ENCODE assay signal across 21 mouse cellular contexts in genomic region chr10:117729139-117729814, GRCm38 (mm10). TPM values are rescaled to one million over a fixed set of nuclear protein-coding genes. Genes with fewer than 3 reads are reported as not detected.
A peak's percentile ranks its signal among the peaks of the same experiment; 100 is the strongest.
DNase-seq lines count a peak whose midpoint lies in the region; ATAC-seq and TF ChIP-seq lines count a peak whose summit lies in the region.
"Had no signal": no experiment of that assay in that cellular context is flagged by ENCODE, and none has a peak within 500 bp of the region (broad histone marks: within the 10 kb centered on the region; RNA-seq: fewer than 3 reads in every experiment).

No protein-coding gene starts in this region.

- no peak overlapping the region for H3K4me2 ChIP-seq in hindbrain, postnatal 0 days (ENCODE audit: low read depth, low read length)
- no peak overlapping the region for H3K4me2 ChIP-seq in lung, embryonic 14.5 days
- H3K4me2 ChIP-seq: embryonic facial prominence, embryonic 13.5 days; hindbrain, embryonic 13.5 days; limb, embryonic 13.5 days; midbrain, embryonic 15.5 days; stomach, embryonic 15.5 days had no signal

- no peak for TF ChIP-seq CTCF in hindbrain, postnatal 0 days (IDR thresholded peaks at IDR 0.05; ENCODE audit: low read depth)
- no peak for TF ChIP-seq CTCF in lung, embryonic 14.5 days (IDR thresholded peaks at IDR 0.05; ENCODE audit: low read depth)
- no peak for TF ChIP-seq CTCF in heart, adult 2 months (IDR thresholded peaks at IDR 0.05)

- peak; percentile 43; the same call in 1 of the 2 replicates for ATAC-seq in hindbrain, postnatal 0 days
- peak; percentile 84 for ATAC-seq in lung, embryonic 14.5 days (ENCODE audit: insufficient read depth)
- ATAC-seq in frontal cortex, adult (ENCODE audit: low TSS enrichment): no peak
- ATAC-seq: midbrain, embryonic 15.5 days had no signal

- 74% methylated on average over 11 of the region's 11 CpGs for WGBS in hindbrain, postnatal 0 days
- 79% methylated on average over 11 of the region's 11 CpGs for WGBS in hindbrain, embryonic 10.5 days
- 36% methylated on average over 11 of the region's 11 CpGs for WGBS in lung, embryonic 14.5 days
- WGBS in heart, adult 2 months: 70% methylated on average over 11 of the region's 11 CpGs

- TF ChIP-seq POLR2A in heart, adult 2 months (IDR thresholded peaks at IDR 0.05; ENCODE audit: insufficient read depth, low read depth, low read length): no peak

- no peaks in the 10 kb centered on the region for H3K4me1 ChIP-seq in hindbrain, postnatal 0 days (ENCODE audit: insufficient read depth, low read length)
- H3K4me1 ChIP-seq in hindbrain, embryonic 10.5 days (replicated peaks): 0 out of 2 replicates have a peak, but pooled peaks cover 2% of the 10 kb centered on the region
- no peaks in the 10 kb centered on the region; the same call in 1 of the 2 replicates for H3K4me1 ChIP-seq in lung, embryonic 14.5 days (ENCODE audit: insufficient read depth)
- H3K4me1 ChIP-seq in heart, adult 2 months (ENCODE audit: control insufficient read depth, insufficient read depth, low read length): no peaks in the 10 kb centered on the region
- H3K4me1 ChIP-seq: embryonic facial prominence, embryonic 13.5 days; hindbrain, embryonic 13.5 days; limb, embryonic 13.5 days; midbrain, embryonic 15.5 days; stomach, embryonic 15.5 days had no signal

- no peaks in the 10 kb centered on the region for H3K36me3 ChIP-seq in hindbrain, postnatal 0 days (ENCODE audit: insufficient read depth, low read length)
- H3K36me3 ChIP-seq in hindbrain, embryonic 10.5 days: no peaks in the 10 kb centered on the region
- no peaks in the 10 kb centered on the region for H3K36me3 ChIP-seq in lung, embryonic 14.5 days (ENCODE audit: insufficient read depth)
- H3K36me3 ChIP-seq in heart, adult 2 months (ENCODE audit: control insufficient read depth, insufficient read depth, low read length): no peaks in the 10 kb centered on the region
- H3K36me3 ChIP-seq: heart, embryonic 10.5 days; midbrain, embryonic 15.5 days; stomach, embryonic 15.5 days had no signal

- no peaks in the 10 kb centered on the region for H3K27me3 ChIP-seq in hindbrain, postnatal 0 days (ENCODE audit: insufficient read depth, low read length)
- no peaks in the 10 kb centered on the region for H3K27me3 ChIP-seq in hindbrain, embryonic 10.5 days (ENCODE audit: insufficient read depth, poor library complexity, severe bottlenecking)
- H3K27me3 ChIP-seq in lung, embryonic 14.5 days (ENCODE audit: insufficient read depth, low read length): no peaks in the 10 kb centered on the region
- no peaks in the 10 kb centered on the region for H3K27me3 ChIP-seq in heart, adult 2 months (ENCODE audit: control insufficient read depth, insufficient read depth, low read length)
- H3K27me3 ChIP-seq: CH12.LX; embryonic facial prominence, embryonic 13.5 days; hindbrain, embryonic 13.5 days; limb, embryonic 13.5 days; midbrain, embryonic 15.5 days; stomach, embryonic 15.5 days had no signal

- intact Hi-C loops in heart, adult 2 months (cut with DNase I): no loop called here

- no peak for DNase-seq in hindbrain, postnatal 0 days (ENCODE audit: low spot score)
- no peak for DNase-seq in hindbrain, embryonic 10.5 days (ENCODE audit: low spot score)
- peak; percentile 46 for DNase-seq in ZHBTc4 (ENCODE audit: low read depth, low spot score)
- peak; percentile 57 for DNase-seq in lung, embryonic 14.5 days
- peak; percentile 61 to 83 for DNase-seq in lung, postnatal 4 days
- no peak for DNase-seq in right cerebral cortex, adult 18-20 months
- no peak for DNase-seq in heart, adult 2 months
- DNase-seq: cerebellum, adult 8-10 months; gastrocnemius, postnatal 25 days; heart, postnatal 10 days; kidney, adult 2 months; kidney, postnatal 14 days; retina, postnatal 1 day had no signal

- no peak overlapping the region for H3K9ac ChIP-seq in hindbrain, postnatal 0 days (replicated peaks; ENCODE audit: low read length)
- no peak overlapping the region for H3K9ac ChIP-seq in lung, embryonic 14.5 days
- no peak overlapping the region for H3K9ac ChIP-seq in heart, adult 2 months (ENCODE audit: low read depth, low read length)
- H3K9ac ChIP-seq: embryonic facial prominence, embryonic 13.5 days; hindbrain, embryonic 13.5 days; limb, embryonic 13.5 days; midbrain, embryonic 15.5 days; stomach, embryonic 15.5 days had no signal

- H3K27ac ChIP-seq in hindbrain, postnatal 0 days: no peak overlapping the region
- no peak overlapping the region for H3K27ac ChIP-seq in hindbrain, embryonic 10.5 days
- peak overlapping the region; percentile 88 for H3K27ac ChIP-seq in lung, embryonic 14.5 days (ENCODE audit: low read depth)
- no peak overlapping the region for H3K27ac ChIP-seq in heart, adult 2 months
- H3K27ac ChIP-seq: embryonic facial prominence, embryonic 13.5 days; heart, embryonic 10.5 days; hindbrain, embryonic 13.5 days; limb, embryonic 13.5 days; midbrain, embryonic 15.5 days; stomach, embryonic 15.5 days had no signal

- H3K79me2 ChIP-seq in heart, adult 2 months (replicated peaks; ENCODE audit: control insufficient read depth, insufficient read depth, low read length): no peaks in the 10 kb centered on the region

- no peak overlapping the region for H3K4me3 ChIP-seq in hindbrain, postnatal 0 days (ENCODE audit: low read length)
- no peak overlapping the region for H3K4me3 ChIP-seq in hindbrain, embryonic 10.5 days
- no peak overlapping the region for H3K4me3 ChIP-seq in lung, embryonic 14.5 days (ENCODE audit: low read depth, low read length)
- H3K4me3 ChIP-seq in heart, adult 2 months: no peak overlapping the region
- H3K4me3 ChIP-seq: embryonic facial prominence, embryonic 13.5 days; heart, embryonic 10.5 days; hindbrain, embryonic 13.5 days; limb, embryonic 13.5 days; midbrain, embryonic 15.5 days; stomach, embryonic 15.5 days had no signal

- no peak for TF ChIP-seq EP300 in heart, adult 2 months (IDR thresholded peaks at IDR 0.05; ENCODE audit: insufficient read depth, low read depth, low read length)

- no peaks in the 10 kb centered on the region for H3K9me3 ChIP-seq in hindbrain, postnatal 0 days (ENCODE audit: low read length)
- no peaks in the 10 kb centered on the region for H3K9me3 ChIP-seq in hindbrain, embryonic 10.5 days
- no peaks in the 10 kb centered on the region for H3K9me3 ChIP-seq in lung, embryonic 14.5 days (ENCODE audit: low read depth, low read length)
- H3K9me3 ChIP-seq: embryonic facial prominence, embryonic 13.5 days; heart, embryonic 10.5 days; hindbrain, embryonic 13.5 days; limb, embryonic 13.5 days; midbrain, embryonic 15.5 days; stomach, embryonic 15.5 days had no signal

RNA-seq across cellular contexts. Expression of gene Slc35e3, which starts 16.9 kb away (rescaled TPM):
- total RNA-seq in hindbrain, postnatal 0 days (2014; rRNA removed): 23.9 and 27.0 TPM in 2 replicates
- polyA plus RNA-seq in hindbrain, postnatal 0 days (2015; fragmentation: Nextera tagmentation; extraction: Ambion mirVana): 23.8 and 24.9 TPM in 2 replicates
- polyA plus RNA-seq in hindbrain, embryonic 10.5 days (2016; fragmentation: Nextera tagmentation; extraction: Ambion mirVana): 22.0 and 22.2 TPM in 2 replicates
- polyA plus RNA-seq in lung, embryonic 14.5 days (2014; fragmentation: Nextera tagmentation; extraction: Ambion mirVana): 16.4 and 16.7 TPM in 2 replicates
- total RNA-seq in heart, adult 2 months (2021): 1 to 10 TPM; 7.4 to 8.0 TPM
- 5.7 and 9.2 TPM in 2 replicates for polyA plus RNA-seq in heart, adult 2 months (2012; rRNA removed)

RNA-seq across cellular contexts. Expression of gene Mdm2, which starts 18.7 kb away (rescaled TPM):
- total RNA-seq in hindbrain, postnatal 0 days (2014; rRNA removed): 28.9 and 47.8 TPM in 2 replicates
- polyA plus RNA-seq in hindbrain, postnatal 0 days (2015; fragmentation: Nextera tagmentation; extraction: Ambion mirVana): 24.6 and 26.7 TPM in 2 replicates
- 63.4 and 67.5 TPM in 2 replicates for polyA plus RNA-seq in hindbrain, embryonic 10.5 days (2016; fragmentation: Nextera tagmentation; extraction: Ambion mirVana)
- polyA plus RNA-seq in lung, embryonic 14.5 days (2014; fragmentation: Nextera tagmentation; extraction: Ambion mirVana): 49.1 and 50.5 TPM in 2 replicates
- 10 to 100 TPM; 50.1 to 51.8 TPM for total RNA-seq in heart, adult 2 months (2021)
- 24.5 and 36.2 TPM in 2 replicates for polyA plus RNA-seq in heart, adult 2 months (2012; rRNA removed)

Comparison
In these comparisons a context has a peak if more than half of its experiments do, and no peak if none do; other contexts are left out.
1. DNase-seq: peak in ZHBTc4 (single experiment), lung, embryonic 14.5 days (single experiment) and lung, postnatal 4 days (2 of 2); none in hindbrain, postnatal 0 days (single experiment), hindbrain, embryonic 10.5 days (single experiment), right cerebral cortex, adult 18-20 months (single experiment) and heart, adult 2 months (0 of 2).